Comparison of ENCODE assay signal across 9 mouse cellular contexts in the genomic region with DNA sequence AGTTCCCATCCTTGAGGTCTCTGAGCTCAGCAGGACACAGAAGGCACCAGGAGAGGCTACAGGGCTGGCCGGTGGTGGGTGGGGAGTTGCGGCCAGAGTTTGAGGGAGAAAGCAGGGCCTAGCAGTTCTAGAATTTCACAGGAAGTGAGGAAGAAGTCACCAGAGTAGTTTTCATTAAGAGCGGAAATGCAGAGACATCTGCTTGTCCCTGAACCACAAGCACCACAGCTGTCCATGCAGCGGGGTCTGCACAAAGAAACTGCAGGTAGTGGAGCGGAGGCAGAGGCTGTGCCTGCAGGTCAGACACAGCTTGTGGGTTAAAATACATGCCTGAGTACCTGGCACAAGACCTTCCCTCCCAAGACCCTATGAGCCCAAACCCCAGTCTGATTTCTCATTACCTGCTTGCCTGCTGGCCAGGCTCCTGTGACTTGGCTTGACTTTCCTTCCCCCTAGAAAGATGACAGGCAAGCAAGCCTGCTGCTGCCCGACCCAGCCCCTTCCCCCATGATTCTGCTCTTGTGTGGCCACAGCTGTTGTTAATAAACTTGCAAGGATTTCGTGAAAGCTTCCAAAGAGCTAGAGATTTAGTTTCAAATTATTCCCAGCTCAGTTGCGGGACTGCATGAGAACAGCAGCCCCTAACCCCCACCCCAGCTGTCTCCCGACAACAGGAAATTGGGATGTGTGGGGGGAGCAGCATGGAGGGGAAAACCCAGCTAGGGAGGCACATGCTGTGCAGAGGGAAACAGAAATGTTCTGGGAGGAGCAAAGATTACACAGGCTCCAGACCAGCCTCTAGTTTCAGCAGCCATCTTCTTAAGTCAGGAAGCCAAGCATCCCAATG. TPM values are rescaled to one million over a fixed set of nuclear protein-coding genes. Genes with fewer than 3 reads are reported as not detected.
DNase-seq lines count a peak whose midpoint lies in the region; ATAC-seq lines count a peak whose summit lies in the region.
"Had no signal": no experiment of that assay in that cellular context is flagged by ENCODE, and none has a peak within 500 bp of the region (broad histone marks: within the 10 kb centered on the region; RNA-seq: fewer than 3 reads in every experiment).

No protein-coding gene starts in this region.

- H3K36me3 ChIP-seq in forebrain, embryonic 14.5 days (ENCODE audit: control insufficient read depth, insufficient read depth, low read length), result 0 out of 2 replicates have a peak, but pooled peaks cover 3% of the 10 kb centered on the region
- H3K36me3 ChIP-seq in limb, embryonic 13.5 days, result peaks cover 16% of the 10 kb centered on the region
- H3K36me3 ChIP-seq in neural tube, embryonic 12.5 days, result peaks cover 6% of the 10 kb centered on the region; the same call in 1 of the 2 replicates

- no peak overlapping the region for H3K4me2 ChIP-seq in forebrain, embryonic 14.5 days (ENCODE audit: low read length)
- peak overlapping the region; percentile 60 for H3K4me2 ChIP-seq in limb, embryonic 13.5 days (replicated peaks)
- H3K4me2 ChIP-seq in neural tube, embryonic 12.5 days (replicated peaks), result 0 out of 2 replicates have a peak overlapping the region, but pooled peaks have one; percentile 18

- peak overlapping the region; percentile 66 for H3K27ac ChIP-seq in forebrain, embryonic 14.5 days (ENCODE audit: low read depth, low read length)
- H3K27ac ChIP-seq in limb, embryonic 13.5 days, result peak overlapping the region; percentile 98
- H3K27ac ChIP-seq in neural tube, embryonic 12.5 days, result peak overlapping the region; percentile 53

- 67% methylated on average over 9 of the region's 9 CpGs for WGBS in forebrain, embryonic 14.5 days
- WGBS in limb, embryonic 13.5 days, result 11% methylated on average over 9 of the region's 9 CpGs
- 54% methylated on average over 9 of the region's 9 CpGs for WGBS in neural tube, embryonic 12.5 days

- H3K4me1 ChIP-seq in forebrain, embryonic 14.5 days (ENCODE audit: control insufficient read depth, insufficient read depth, low read length), result no peaks in the 10 kb centered on the region
- H3K4me1 ChIP-seq in limb, embryonic 13.5 days, result peaks cover 54% of the 10 kb centered on the region
- H3K4me1 ChIP-seq in neural tube, embryonic 12.5 days, result peaks cover 14% of the 10 kb centered on the region

- DNase-seq in right cerebral cortex, postnatal 10 days (ENCODE audit: low spot score in 2 of 2), result peak; percentile 51 to 53
- DNase-seq in right cerebral cortex, postnatal 36 days (ENCODE audit: low spot score in 2 of 2), result no peak
- peak; percentile 36 for DNase-seq in forebrain, embryonic 14.5 days (ENCODE audit: low spot score)
- peak; percentile 86 for DNase-seq in hindlimb bud, embryonic 11.5 days (ENCODE audit: extremely low spot score, low read depth, low spot score)
- DNase-seq in spleen, adult 18-20 months, result no peak
- DNase-seq in adrenal gland, postnatal 10 days, result no peak

- peak overlapping the region; percentile 8; the same call in 1 of the 2 replicates for H3K9ac ChIP-seq in forebrain, embryonic 14.5 days (ENCODE audit: low read length)
- H3K9ac ChIP-seq in limb, embryonic 13.5 days, result peak overlapping the region; percentile 31; the same call in 1 of the 2 replicates
- no peak overlapping the region; the same call in 1 of the 2 replicates for H3K9ac ChIP-seq in neural tube, embryonic 12.5 days

- no peaks in the 10 kb centered on the region for H3K9me3 ChIP-seq in forebrain, embryonic 14.5 days (replicated peaks; ENCODE audit: control insufficient read depth, low read length)
- H3K9me3 ChIP-seq in limb, embryonic 13.5 days, result no peaks in the 10 kb centered on the region
- H3K9me3 ChIP-seq in neural tube, embryonic 12.5 days, result no peaks in the 10 kb centered on the region

- no peaks in the 10 kb centered on the region for H3K27me3 ChIP-seq in forebrain, embryonic 14.5 days (replicated peaks; ENCODE audit: control insufficient read depth, insufficient read depth, low read length)
- H3K27me3 ChIP-seq in limb, embryonic 13.5 days, result no peaks in the 10 kb centered on the region
- no peaks in the 10 kb centered on the region for H3K27me3 ChIP-seq in neural tube, embryonic 12.5 days (replicated peaks)

- no peak overlapping the region for H3K4me3 ChIP-seq in forebrain, embryonic 14.5 days (ENCODE audit: low read depth, low read length)
- peak overlapping the region; percentile 25 for H3K4me3 ChIP-seq in limb, embryonic 13.5 days
- no peak overlapping the region for H3K4me3 ChIP-seq in neural tube, embryonic 12.5 days

- ATAC-seq in forebrain, embryonic 14.5 days, result no peak
- peak; percentile 97 for ATAC-seq in limb, embryonic 13.5 days (ENCODE audit: low FRiP score, low read depth)
- ATAC-seq in neural tube, embryonic 12.5 days (ENCODE audit: low FRiP score, low read depth), result no peak

RNA-seq across cellular contexts. Expression of a gene that starts 40.7 kb away (rescaled TPM):
- polyA plus RNA-seq in forebrain, embryonic 14.5 days (2014; fragmentation: Nextera tagmentation; extraction: Ambion mirVana), result 477 and 560 TPM in 2 replicates
- polyA plus RNA-seq in limb, embryonic 13.5 days (2015; fragmentation: Nextera tagmentation; extraction: Ambion mirVana), result 421 and 428 TPM in 2 replicates
- 733 and 746 TPM in 2 replicates for polyA plus RNA-seq in neural tube, embryonic 12.5 days (2016; fragmentation: Nextera tagmentation; extraction: Ambion mirVana)
- 100 to 1,000 TPM in 1 of 2 experiments, 10 to 100 TPM in 1; 85.6 to 125 TPM for total RNA-seq in adrenal gland, postnatal 10 days (2021)
- total RNA-seq: neutrophil, adult 5-6 weeks had no signal

Comparison
In these comparisons a context has a peak if more than half of its experiments do, and no peak if none do; other contexts are left out.
1. DNase-seq: peak in right cerebral cortex, postnatal 10 days (2 of 2), forebrain, embryonic 14.5 days (single experiment) and hindlimb bud, embryonic 11.5 days (single experiment); none in right cerebral cortex, postnatal 36 days (0 of 2), spleen, adult 18-20 months (0 of 2) and adrenal gland, postnatal 10 days (single experiment).
2. Peak in every context shown above with its lines, with median percentiles within 50 percentile points of each other: H3K27ac ChIP-seq.